Mouse (Mus musculus): ENCODE data around the gene Tuba8.

Gene Tuba8

GRCm38 (mm10) chr6:121194956-121195731 is 15.4 kb upstream of the Tuba8 start:
- DNase-seq (ENCODE audit: low spot score): no peak

GRCm38 (mm10) chr6:121197807-121198365 is 12.6 kb upstream of the Tuba8 start:
- DNase-seq (ENCODE audit: low spot score): peak; percentile 63

- no peak for DNase-seq (ENCODE audit: low spot score)
Observed at GRCm38 (mm10) chr6:121200458-121200857, 10.0 kb upstream of the Tuba8 start.

- no peak for DNase-seq (ENCODE audit: low spot score)
Observed at GRCm38 (mm10) chr6:121202026-121202425, 8.5 kb upstream of the Tuba8 start.

- no peak for DNase-seq (ENCODE audit: low spot score)
Observed at GRCm38 (mm10) chr6:121206481-121206880, 4.0 kb upstream of the Tuba8 start.

GRCm38 (mm10) chr6:121209584-121209983 is 912 bp upstream of the Tuba8 start:
- DNase-seq (ENCODE audit: low spot score): no peak

GRCm38 (mm10) chr6:121210926-121211289 is 412 bp downstream of the Tuba8 start:
- no peak for DNase-seq (ENCODE audit: low spot score)

GRCm38 (mm10) chr6:121211743-121212142 is 1.2 kb downstream of the Tuba8 start:
- DNase-seq (ENCODE audit: low spot score): no peak

GRCm38 (mm10) chr6:121212988-121213387 is 2.5 kb downstream of the Tuba8 start:
- DNase-seq (ENCODE audit: low spot score): no peak

GRCm38 (mm10) chr6:121214221-121214620 is 3.7 kb downstream of the Tuba8 start:
- no peak for DNase-seq (ENCODE audit: low spot score)

- no peak for DNase-seq (ENCODE audit: low spot score)
Observed at GRCm38 (mm10) chr6:121214667-121215330, 4.3 kb downstream of the Tuba8 start.

- DNase-seq (ENCODE audit: low spot score): no peak
Observed at GRCm38 (mm10) chr6:121215336-121215735, 4.8 kb downstream of the Tuba8 start.

- DNase-seq (ENCODE audit: low spot score): no peak
Observed at GRCm38 (mm10) chr6:121215896-121216295, 5.4 kb downstream of the Tuba8 start.

GRCm38 (mm10) chr6:121216589-121217255 is 6.2 kb downstream of the Tuba8 start:
- DNase-seq (ENCODE audit: low spot score): no peak

- no peak for DNase-seq (ENCODE audit: low spot score)
Observed at GRCm38 (mm10) chr6:121218002-121218401, 7.5 kb downstream of the Tuba8 start.

- DNase-seq (ENCODE audit: low spot score): no peak
Observed at GRCm38 (mm10) chr6:121219406-121219805, 8.9 kb downstream of the Tuba8 start.

GRCm38 (mm10) chr6:121220181-121220580 is 9.7 kb downstream of the Tuba8 start:
- no peak for DNase-seq (ENCODE audit: low spot score)

- DNase-seq (ENCODE audit: low spot score): no peak
Observed at GRCm38 (mm10) chr6:121221876-121222597, 11.5 kb downstream of the Tuba8 start.

- DNase-seq (ENCODE audit: low spot score): no peak
Observed at GRCm38 (mm10) chr6:121223001-121223400, 12.5 kb downstream of the Tuba8 start.

- DNase-seq (ENCODE audit: low spot score): no peak
Observed at GRCm38 (mm10) chr6:121224067-121224466, 13.6 kb downstream of the Tuba8 start.

GRCm38 (mm10) chr6:121224993-121225392 is 14.5 kb downstream of the Tuba8 start:
- peak; percentile 62 for DNase-seq (ENCODE audit: low spot score)

GRCm38 (mm10) chr6:121226043-121226442 is 15.5 kb downstream of the Tuba8 start:
- DNase-seq (ENCODE audit: low spot score): no peak
